Mouse (Mus musculus): Measurements from ENCODE around the gene Tnfaip2.

DNA sequence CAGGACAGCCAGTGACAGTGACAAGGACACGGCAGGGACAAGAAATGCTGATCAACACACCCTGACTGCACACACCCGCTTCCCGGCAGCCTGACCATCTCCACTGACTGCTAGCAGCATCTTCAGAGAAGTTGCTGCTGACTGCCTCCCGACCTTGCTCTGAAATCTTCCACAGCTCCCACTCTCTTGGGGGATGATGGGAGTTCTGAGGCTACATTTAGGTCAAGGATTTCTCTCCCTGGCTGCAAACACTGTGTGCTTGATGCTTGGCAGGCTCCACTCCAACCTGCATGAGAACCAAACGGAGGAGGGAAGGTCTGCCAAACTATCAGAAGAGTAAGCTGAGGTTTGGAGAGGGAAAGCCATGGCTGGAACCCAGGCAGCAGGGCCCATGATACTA lies 45.3 kb upstream of the Tnfaip2 start:
- TF ChIP-seq CTCF (IDR thresholded peaks at IDR 0.05) (no peak), EP300 (IDR thresholded peaks at IDR 0.05) (no peak)

Measured in lung, postnatal 0 days (tissue).